Mouse (Mus musculus) MEL (cell line): ENCODE measurements at regions not wholly inside any gene's neighbourhood (a gene's known extent, or its start where the extent isn't known, plus 50 kb on each side); places are given as distances from the start of the nearest gene placed in this dataset.

Source experiments
- DNase-seq: peaks from one replicate; pipeline ENCODE4 v3.0.0; 2011; ENCODE audit warnings: low read depth, low spot score
- H3K27ac ChIP-seq: 2 replicates; pipeline ENCODE4 v1.5.1; 2012; ENCODE audit warnings: low read depth, mild to moderate bottlenecking, control low read depth, low read length, moderate library complexity; ENCODE audit not compliant: control insufficient read depth
- H3K27me3 ChIP-seq, 2 experiments: fragments of 150-350 bp in 1 of 2; sonication (generic) in 1 of 2; 2 replicates each; pipeline ENCODE4 v1.6.1; 2012; ENCODE audit warnings: low read length in 2 of 2, mild to moderate bottlenecking in 2 of 2, improper control_type of control experiment in 1 of 2, moderate library complexity in 1 of 2; ENCODE audit not compliant: insufficient read depth in 2 of 2, control insufficient read depth in 1 of 2
- H3K36me3 ChIP-seq, 2 experiments: 2 replicates each; pipeline ENCODE4 v1.6.1; 2012 to 2014; ENCODE audit warnings: low read length in 2 of 2, improper control_type of control experiment in 1 of 2, inconsistent platforms in 1 of 2, mild to moderate bottlenecking in 1 of 2; ENCODE audit not compliant: insufficient read depth in 2 of 2, control insufficient read depth in 1 of 2
- H3K4me1 ChIP-seq, 2 experiments: fragments of 150-350 bp in 1 of 2; sonication (generic) in 1 of 2; 2 replicates each; pipeline ENCODE4 v1.6.1; 2012; ENCODE audit warnings: low read length in 2 of 2, improper control_type of control experiment in 1 of 2, mild to moderate bottlenecking in 1 of 2; ENCODE audit not compliant: insufficient read depth in 2 of 2, control insufficient read depth in 1 of 2
- H3K4me3 ChIP-seq, 2 experiments: fragments of 150-350 bp in 1 of 2; sonication (generic) in 1 of 2; 2 replicates each; pipeline ENCODE4 v1.5.1; 2012; ENCODE audit warnings: low read depth in 2 of 2, low read length in 2 of 2, mild to moderate bottlenecking in 2 of 2, moderate library complexity in 2 of 2, control low read depth in 1 of 2, improper control_type of control experiment in 1 of 2; ENCODE audit not compliant: control insufficient read depth in 1 of 2, insufficient read depth in 1 of 2
- H3K79me2 ChIP-seq: 2 replicates; pipeline ENCODE4 v1.6.1; 2012; ENCODE audit warnings: mild to moderate bottlenecking, low read length, moderate library complexity; ENCODE audit not compliant: control insufficient read depth, poor library complexity, insufficient read depth
- H3K9ac ChIP-seq: 2 replicates; pipeline ENCODE4 v1.6.1; 2012; ENCODE audit warnings: low read depth, mild to moderate bottlenecking, control low read depth, low read length, moderate library complexity; ENCODE audit not compliant: control insufficient read depth, poor library complexity, severe bottlenecking
- H3K9me3 ChIP-seq: fragments of 150-350 bp; sonication (generic); replicated peaks from 2 replicates; pipeline ENCODE4 v1.6.1; 2012; ENCODE audit warnings: mild to moderate bottlenecking, low read length, improper control_type of control experiment, moderate library complexity; ENCODE audit not compliant: insufficient read depth
- BHLHE40 ChIP-seq: IDR thresholded peaks from 2 replicates; pipeline ENCODE4 v1.6.1; 2012; ENCODE audit warnings: low read depth, mild to moderate bottlenecking, inconsistent platforms, low read length, improper control_type of control experiment, borderline replicate concordance
- CHD2 ChIP-seq: IDR thresholded peaks from 2 replicates; pipeline ENCODE4 v1.6.1; 2011; ENCODE audit warnings: low read length, improper control_type of control experiment
- ELF1 ChIP-seq: IDR thresholded peaks from 2 replicates; pipeline ENCODE4 v1.6.1; 2014; ENCODE audit warnings: low read depth, mild to moderate bottlenecking, inconsistent platforms, low read length, improper control_type of control experiment, moderate library complexity
- ETS1 ChIP-seq: IDR thresholded peaks from 2 replicates; pipeline ENCODE4 v1.6.1; 2012; ENCODE audit warnings: low read depth, mild to moderate bottlenecking, inconsistent platforms, low read length, improper control_type of control experiment, moderate library complexity
- GABPA ChIP-seq: IDR thresholded peaks from 2 replicates; pipeline ENCODE4 v1.6.1; 2012; ENCODE audit warnings: low read depth, mild to moderate bottlenecking, inconsistent platforms, low read length, improper control_type of control experiment, moderate library complexity
- GATA1 ChIP-seq: IDR thresholded peaks from 2 replicates; pipeline ENCODE4 v1.6.1; 2011; ENCODE audit warnings: low read depth, low read length, improper control_type of control experiment
- HCFC1 ChIP-seq: IDR thresholded peaks from 2 replicates; pipeline ENCODE4 v1.6.1; 2012; ENCODE audit warnings: low read depth, mild to moderate bottlenecking, inconsistent platforms, low read length, improper control_type of control experiment, moderate library complexity
- JUND ChIP-seq: IDR thresholded peaks from 2 replicates; pipeline ENCODE4 v1.6.1; 2011; ENCODE audit warnings: low read depth, mild to moderate bottlenecking, improper control_type of control experiment, low read length
- MAX ChIP-seq: IDR thresholded peaks from 2 replicates; pipeline ENCODE4 v1.6.1; 2011; ENCODE audit warnings: low read length, improper control_type of control experiment
- MEF2A ChIP-seq: IDR thresholded peaks from 2 replicates; pipeline ENCODE4 v1.6.1; 2014; ENCODE audit warnings: low read depth, mild to moderate bottlenecking, inconsistent platforms, low read length, improper control_type of control experiment; ENCODE audit not compliant: poor library complexity, insufficient replicate concordance, severe bottlenecking; ENCODE audit errors: extremely low read depth
- MYB ChIP-seq: IDR thresholded peaks from 2 replicates; pipeline ENCODE4 v1.6.1; 2011; ENCODE audit warnings: mild to moderate bottlenecking, low read depth, low read length, improper control_type of control experiment
- MYC ChIP-seq: IDR thresholded peaks from 2 replicates; pipeline ENCODE4 v1.6.1; 2011; ENCODE audit warnings: low read depth, mild to moderate bottlenecking, low read length, improper control_type of control experiment, moderate library complexity
- NELFE ChIP-seq: IDR thresholded peaks from 2 replicates; pipeline ENCODE4 v1.6.1; 2011; ENCODE audit warnings: low read depth, low read length, improper control_type of control experiment
- NRF1 ChIP-seq: IDR thresholded peaks from 2 replicates; pipeline ENCODE4 v1.6.1; 2014; ENCODE audit warnings: low read depth, mild to moderate bottlenecking, inconsistent platforms, low read length, improper control_type of control experiment, moderate library complexity; ENCODE audit not compliant: poor library complexity, insufficient read depth, severe bottlenecking
- POLR2AphosphoS5 ChIP-seq: IDR thresholded peaks from 2 replicates; pipeline ENCODE4 v1.6.1; 2012; ENCODE audit warnings: low read depth, borderline replicate concordance, mild to moderate bottlenecking, inconsistent platforms, low read length, moderate library complexity, mixed read lengths
- SMC3 ChIP-seq: IDR thresholded peaks from 2 replicates; pipeline ENCODE4 v1.6.1; 2011; ENCODE audit warnings: low read depth, low read length, improper control_type of control experiment
- TAL1 ChIP-seq: IDR thresholded peaks from 2 replicates; pipeline ENCODE4 v1.6.1; 2012; ENCODE audit warnings: mild to moderate bottlenecking, inconsistent platforms, low read length, moderate library complexity, mixed read lengths
- UBTF ChIP-seq: IDR thresholded peaks from 2 replicates; pipeline ENCODE4 v1.6.1; 2012; ENCODE audit warnings: low read depth, mild to moderate bottlenecking, inconsistent platforms, low read length, improper control_type of control experiment, moderate library complexity, borderline replicate concordance; ENCODE audit not compliant: insufficient read depth
- USF1 ChIP-seq: IDR thresholded peaks from 2 replicates; pipeline ENCODE4 v1.6.1; 2014; ENCODE audit warnings: low read depth, mild to moderate bottlenecking, inconsistent platforms, low read length, improper control_type of control experiment, moderate library complexity
- USF2 ChIP-seq, 2 experiments: IDR thresholded peaks; 2 replicates each; pipeline ENCODE4 v1.6.1; 2011 to 2012; ENCODE audit warnings: improper control_type of control experiment in 2 of 2, low read length in 2 of 2, borderline replicate concordance in 1 of 2, inconsistent platforms in 1 of 2, low read depth in 1 of 2, mild to moderate bottlenecking in 1 of 2; ENCODE audit not compliant: insufficient read depth in 1 of 2
- ZC3H11A ChIP-seq: IDR thresholded peaks from 2 replicates; pipeline ENCODE4 v1.6.1; 2012; ENCODE audit warnings: low read depth, mild to moderate bottlenecking, inconsistent platforms, low read length, improper control_type of control experiment
- ZMIZ1 ChIP-seq: IDR thresholded peaks from 2 replicates; pipeline ENCODE4 v1.6.1; 2012; ENCODE audit warnings: low read depth, mild to moderate bottlenecking, inconsistent platforms, low read length, improper control_type of control experiment, moderate library complexity
- ZNF384 ChIP-seq: IDR thresholded peaks from 2 replicates; pipeline ENCODE4 v1.6.1; 2012; ENCODE audit warnings: low read depth, mild to moderate bottlenecking, inconsistent platforms, low read length, improper control_type of control experiment

DNA sequence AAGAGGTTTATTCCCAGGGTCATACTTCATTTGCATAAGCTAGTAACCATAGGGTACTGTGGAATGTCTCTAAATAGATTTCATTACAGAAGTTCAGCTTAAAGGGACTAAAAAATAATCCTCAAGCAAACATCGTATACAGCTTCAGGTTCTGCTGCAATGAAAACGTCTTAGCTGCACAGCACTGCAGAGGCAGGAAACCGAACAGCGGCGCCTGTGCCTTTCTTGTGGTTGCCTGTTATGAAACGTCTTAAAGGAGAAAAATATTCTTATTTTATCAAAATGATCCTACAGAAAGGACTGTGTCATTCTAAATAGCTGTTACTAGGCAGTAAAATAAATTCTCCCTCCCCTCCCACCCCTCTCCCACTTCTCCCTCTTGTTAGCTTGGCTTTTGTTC, 226.0 kb upstream of the Fam241a start:
- no peak for DNase-seq
- Histone ChIP-seq H3K79me2 (no peaks in the 10 kb centered on the region), H3K4me3 (no peak overlapping the region), H3K4me1 (no peaks in the 10 kb centered on the region), H3K36me3 (no peaks in the 10 kb centered on the region), H3K9ac (no peak overlapping the region), H3K27me3 (no peaks in the 10 kb centered on the region), H3K27ac (no peak overlapping the region)
- TF ChIP-seq NELFE (no peak), MYB (no peak), MEF2A (no peak)
- TF ChIP-seq, all 39 proteins: peak for 0
- no peaks in the 10 kb centered on the region for H3K9me3 ChIP-seq

DNA sequence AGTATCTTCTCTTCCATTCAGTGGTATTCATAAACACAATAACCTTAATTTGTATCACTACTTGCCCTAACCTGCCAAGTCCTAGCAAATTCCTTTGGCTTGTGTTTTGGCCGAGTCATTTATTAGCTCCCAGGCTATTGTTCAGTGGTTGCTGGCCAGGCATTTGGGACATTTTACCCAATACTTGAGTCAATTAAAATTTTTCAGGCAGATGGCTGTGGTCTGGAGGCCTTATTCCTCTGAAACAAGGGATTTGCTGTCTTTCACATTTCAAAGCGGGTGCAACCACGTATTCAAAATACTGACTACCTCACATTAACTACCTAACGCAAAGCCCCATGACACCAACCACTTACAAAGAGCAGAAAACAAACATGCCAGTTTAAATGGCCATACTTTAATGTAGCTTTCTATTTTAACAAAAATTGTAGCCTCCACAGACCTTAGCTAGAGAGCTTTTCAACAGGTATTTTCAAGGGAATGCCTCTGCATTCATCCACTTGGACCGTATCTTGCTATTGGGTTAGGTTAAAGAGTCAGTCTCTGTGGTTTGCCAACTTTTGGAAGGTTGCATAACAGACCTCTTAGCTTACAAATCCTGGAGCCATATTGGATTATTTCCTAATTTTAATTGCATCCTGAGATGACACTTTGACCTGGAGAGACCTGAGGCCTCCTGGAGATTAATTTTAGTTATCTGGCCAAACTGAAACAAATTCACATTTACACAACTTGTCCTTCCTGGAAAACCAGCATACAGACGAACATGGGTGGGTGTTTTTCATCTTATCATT, 224.7 kb upstream of the Fam241a start:
- no peak for TF ChIP-seq ZNF384
- no peak for TF ChIP-seq UBTF
- no peak for TF ChIP-seq TAL1
- no peak for TF ChIP-seq CHD2
- TF ChIP-seq HCFC1 = no peak
- no peak for TF ChIP-seq SMC3
- TF ChIP-seq MYC = no peak
- no peak for TF ChIP-seq MAX
- TF ChIP-seq ZC3H11A = no peak
- no peak for TF ChIP-seq BHLHE40
- TF ChIP-seq ZMIZ1 = no peak
- no peak for TF ChIP-seq ETS1
- TF ChIP-seq USF1 = no peak
- no peak for TF ChIP-seq GABPA
- no peak for TF ChIP-seq USF2 (IDR thresholded peaks at IDR 0.05; ENCODE audit: borderline replicate concordance in 1 of 2, insufficient read depth in 1 of 2, low read depth in 1 of 2, low read length in 2 of 2)
- TF ChIP-seq JUND = no peak
- TF ChIP-seq GATA1 = no peak
- TF ChIP-seq POLR2AphosphoS5 = no peak
- TF ChIP-seq ELF1 = no peak
- TF ChIP-seq NRF1 = no peak
- TF ChIP-seq, all 39 proteins: peak for 0
- Histone ChIP-seq H3K79me2 (no peaks in the 10 kb centered on the region), H3K9ac (no peak overlapping the region), H3K4me1 (no peaks in the 10 kb centered on the region), H3K36me3 (no peaks in the 10 kb centered on the region), H3K4me3 (no peak overlapping the region), H3K9me3 (no peaks in the 10 kb centered on the region), H3K27me3 (no peaks in the 10 kb centered on the region), H3K27ac (no peak overlapping the region)
- DNase-seq = no peak
